Mouse (Mus musculus) cerebellum, postnatal 14 days (tissue): ENCODE measurements at regions not wholly inside any gene's neighbourhood (a gene's known extent, or its start where the extent isn't known, plus 50 kb on each side); places are given as distances from the start of the nearest gene placed in this dataset.

Source experiments
- DNase-seq, 2 experiments: peaks; one replicate each; pipeline ENCODE4 v3.0.0; 2021; ENCODE audit warnings: mixed read lengths in 2 of 2

GRCm38 (mm10) chr4:57362652-57363051 is 61.0 kb upstream of the Ptpn3 start:
- DNase-seq: no peak

- peak; percentile 91 to 93 for DNase-seq
Measured at GRCm38 (mm10) chr4:57369736-57370373, 64.2 kb upstream of the Palm2 start.

- DNase-seq: no peak
Measured at GRCm38 (mm10) chr4:57377872-57378271, 56.2 kb upstream of the Palm2 start.

- peak; percentile 19 to 38 for DNase-seq
Measured at GRCm38 (mm10) chr4:57380063-57380800, 53.8 kb upstream of the Palm2 start.

- DNase-seq: no peak
Measured at GRCm38 (mm10) chr4:57381306-57381705, 52.7 kb upstream of the Palm2 start.
